Comparison of ENCODE assay signal across 1 mouse cellular context in the genomic region with DNA sequence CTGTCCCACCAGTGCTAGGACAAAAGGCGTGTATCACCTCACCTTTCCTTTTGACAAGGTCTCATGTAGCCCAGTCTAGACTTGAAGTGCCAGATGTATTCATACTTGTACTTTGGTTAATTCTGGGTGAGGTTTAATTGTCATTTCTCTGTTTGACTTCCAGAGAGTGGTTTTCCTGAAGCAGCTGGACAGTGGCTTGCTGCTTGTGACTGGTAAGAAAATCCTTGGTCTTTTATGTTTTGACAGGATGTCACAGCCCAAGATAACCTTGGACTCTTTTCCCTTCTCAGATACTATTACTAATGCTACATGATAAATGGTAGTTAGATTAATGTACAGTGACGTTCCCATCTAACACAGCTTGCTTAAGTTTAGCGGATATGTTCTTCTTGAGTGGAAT.
TF ChIP-seq lines count a peak whose summit lies in the region.

No protein-coding gene starts in this region.

TF ChIP-seq in MEL, 35 proteins besides CTCF, POLR2A, EP300 and RAD21:
- TF ChIP-seq MAZ (IDR thresholded peaks at IDR 0.05; ENCODE audit: low read depth, low read length): no peak
- TF ChIP-seq ZKSCAN1 (IDR thresholded peaks at IDR 0.05; ENCODE audit: low read depth, low read length): no peak
- TF ChIP-seq POLR2AphosphoS2 (IDR thresholded peaks at IDR 0.05; ENCODE audit: low read length): no peak
- no peak for TF ChIP-seq MEF2A (IDR thresholded peaks at IDR 0.05; ENCODE audit: extremely low read depth, insufficient replicate concordance, low read depth, low read length, poor library complexity, severe bottlenecking)
- no peak for TF ChIP-seq SIN3A (IDR thresholded peaks at IDR 0.05; ENCODE audit: low read length)
- TF ChIP-seq ETS1 (IDR thresholded peaks at IDR 0.05; ENCODE audit: low read depth, low read length): no peak
- no peak for TF ChIP-seq UBTF (IDR thresholded peaks at IDR 0.05; ENCODE audit: borderline replicate concordance, insufficient read depth, low read depth, low read length)
- TF ChIP-seq NRF1 (IDR thresholded peaks at IDR 0.05; ENCODE audit: insufficient read depth, low read depth, low read length, poor library complexity, severe bottlenecking): no peak
- no peak for TF ChIP-seq MAX (IDR thresholded peaks at IDR 0.05; ENCODE audit: low read length)
- no peak for TF ChIP-seq USF1 (IDR thresholded peaks at IDR 0.05; ENCODE audit: low read depth, low read length)
- TF ChIP-seq GABPA (IDR thresholded peaks at IDR 0.05; ENCODE audit: low read depth, low read length): no peak
- no peak for TF ChIP-seq MYC (IDR thresholded peaks at IDR 0.05; ENCODE audit: low read depth, low read length)
- no peak for TF ChIP-seq CHD1 (IDR thresholded peaks at IDR 0.05; ENCODE audit: low read depth, low read length)
- no peak for TF ChIP-seq RCOR1 (IDR thresholded peaks at IDR 0.05; ENCODE audit: low read depth, low read length)
- no peak for TF ChIP-seq BHLHE40 (IDR thresholded peaks at IDR 0.05; ENCODE audit: borderline replicate concordance, low read depth, low read length)
- no peak for TF ChIP-seq USF2 (IDR thresholded peaks at IDR 0.05; ENCODE audit: borderline replicate concordance in 1 of 2, insufficient read depth in 1 of 2, low read depth in 1 of 2, low read length in 2 of 2)
- TF ChIP-seq JUND (IDR thresholded peaks at IDR 0.05; ENCODE audit: low read depth, low read length): no peak
- no peak for TF ChIP-seq TBP (IDR thresholded peaks at IDR 0.05; ENCODE audit: low read depth, low read length)
